Mouse (Mus musculus): ENCODE measurements around the gene Ddx42.

DNA sequence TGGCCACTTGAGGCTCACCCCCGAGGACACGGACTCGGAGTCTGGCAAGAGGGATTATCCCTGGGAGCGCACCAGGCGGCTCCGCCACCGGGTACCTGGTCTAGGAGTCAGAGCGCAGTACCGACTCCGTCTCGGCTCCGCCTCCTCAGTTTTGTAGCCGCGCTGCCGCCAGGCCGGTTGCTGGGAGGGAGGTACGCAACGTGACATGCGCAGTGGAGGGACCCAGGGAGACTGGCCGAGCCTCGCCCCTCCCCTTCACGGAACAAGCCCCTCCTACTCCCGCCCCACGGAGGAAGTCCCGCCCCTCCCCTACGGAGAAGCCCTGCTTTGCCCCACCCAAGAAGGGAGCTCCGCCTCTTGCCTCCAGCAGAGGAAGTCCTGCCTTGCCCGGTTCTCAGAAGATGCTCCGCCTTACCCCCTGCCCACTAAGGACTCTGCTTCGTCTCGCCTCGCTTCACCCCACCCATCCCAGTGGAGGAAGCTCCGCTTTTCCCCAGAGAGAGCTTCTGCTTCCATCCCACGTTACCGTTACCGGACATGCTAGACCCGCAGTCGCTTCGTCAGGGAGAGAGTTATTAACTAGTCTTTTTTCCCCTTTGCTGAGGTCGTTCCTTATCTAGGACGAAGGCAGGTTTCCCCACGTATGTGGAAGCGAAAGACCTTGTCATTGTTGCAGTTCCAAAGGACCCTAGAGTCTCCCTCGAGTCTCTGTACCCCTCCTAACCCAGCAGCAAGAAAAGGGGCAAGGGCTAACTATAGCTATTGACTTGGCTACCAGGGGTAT lies 23.2 kb upstream of the Ddx42 start:
- TF ChIP-seq CTCF (IDR thresholded peaks at IDR 0.05; ENCODE audit: control insufficient read depth, insufficient read depth, low read length): peak; percentile 9; the same call in 1 of the 2 replicates
- TF ChIP-seq POLR2A (IDR thresholded peaks at IDR 0.05; ENCODE audit: borderline replicate concordance, control insufficient read depth, low read depth, low read length): peak; percentile 88

All from bone marrow, adult 2 months (tissue).